Mouse (Mus musculus): Measurements from ENCODE around the gene Tmed5.

- TF ChIP-seq CTCF (IDR thresholded peaks at IDR 0.05; ENCODE audit: borderline replicate concordance, insufficient read depth, low read length) (no peak), POLR2A (IDR thresholded peaks at IDR 0.05; ENCODE audit: low read depth, low read length) (no peak)
Measured at GRCm38 (mm10) chr5:108079603-108080002, 52.8 kb downstream of the Tmed5 start.
